Mouse (Mus musculus) stomach, postnatal 0 days (tissue): ENCODE results near the gene Rtf1.

Experiments
- CTCF ChIP-seq: IDR thresholded peaks from 2 replicates; pipeline ENCODE4 v1.5.1; 2016; ENCODE audit warnings: antibody characterized with exemption, low read depth, mild to moderate bottlenecking, moderate library complexity
- EP300 ChIP-seq: optimal IDR thresholded peaks from 2 replicates; pipeline ENCODE3; 2016; ENCODE audit warnings: antibody characterized with exemption

GRCm38 (mm10) chr2:119741581-119742411, 66.9 kb downstream of the Rtf1 start, which contains the start of gene Itpka:
- TF ChIP-seq CTCF (0 out of 2 replicates have a peak, but pooled peaks have one; percentile 12), EP300 (no peak)
